In genomic region chr9:67077658-67078319, GRCm38 (mm10) we compare ENCODE assay signal across 10 mouse cellular contexts. TPM values are rescaled to one million over a fixed set of nuclear protein-coding genes. Genes with fewer than 3 reads are reported as not detected.
DNase-seq lines count a peak whose midpoint lies in the region; ATAC-seq lines count a peak whose summit lies in the region.
"Had no signal": no experiment of that assay in that cellular context is flagged by ENCODE, and none has a peak within 500 bp of the region (broad histone marks: within the 10 kb centered on the region; RNA-seq: fewer than 3 reads in every experiment).

No protein-coding gene starts in this region.

- H3K4me1 ChIP-seq in heart, embryonic 14.5 days (ENCODE audit: control insufficient read depth in 2 of 2, insufficient read depth in 2 of 2, low read length in 2 of 2) = peaks cover 11 to 23% of the 10 kb centered on the region in 2 experiments
- H3K4me1 ChIP-seq in embryonic facial prominence, embryonic 11.5 days (ENCODE audit: control insufficient read depth, insufficient read depth, low read length) = no peaks in the 10 kb centered on the region
- H3K4me1 ChIP-seq in kidney, embryonic 16.5 days (ENCODE audit: insufficient read depth, low read length) = peaks cover 22% of the 10 kb centered on the region

- H3K9ac ChIP-seq in heart, embryonic 14.5 days (ENCODE audit: low read length) = peak overlapping the region; percentile 49; the same call in 1 of the 2 replicates
- 0 out of 2 replicates have a peak overlapping the region, but pooled peaks have one; percentile 9 for H3K9ac ChIP-seq in embryonic facial prominence, embryonic 11.5 days (replicated peaks; ENCODE audit: low read length)
- H3K9ac ChIP-seq in kidney, embryonic 16.5 days (replicated peaks; ENCODE audit: low read length) = peak overlapping the region; percentile 40; the same call in 1 of the 2 replicates

- H3K27me3 ChIP-seq in heart, embryonic 14.5 days (ENCODE audit: control insufficient read depth, insufficient read depth, low read length) = no peaks in the 10 kb centered on the region
- H3K27me3 ChIP-seq in embryonic facial prominence, embryonic 11.5 days (ENCODE audit: control insufficient read depth, insufficient read depth, low read length) = no peaks in the 10 kb centered on the region
- H3K27me3 ChIP-seq in kidney, embryonic 16.5 days (ENCODE audit: insufficient read depth, low read length) = no peaks in the 10 kb centered on the region

- peak overlapping the region; percentile 39; the same call in 1 of the 2 replicates for H3K4me2 ChIP-seq in heart, embryonic 14.5 days (ENCODE audit: low read length)
- H3K4me2 ChIP-seq in embryonic facial prominence, embryonic 11.5 days (ENCODE audit: low read depth, low read length) = no peak overlapping the region
- peak overlapping the region; percentile 26; the same call in 1 of the 2 replicates for H3K4me2 ChIP-seq in kidney, embryonic 16.5 days (replicated peaks; ENCODE audit: low read depth, low read length)

- no peak overlapping the region for H3K4me3 ChIP-seq in heart, embryonic 14.5 days (ENCODE audit: control insufficient read depth in 1 of 2, insufficient read depth in 1 of 2, low read depth in 1 of 2, low read length in 2 of 2)
- no peak overlapping the region for H3K4me3 ChIP-seq in embryonic facial prominence, embryonic 11.5 days (ENCODE audit: low read depth, low read length)
- no peak overlapping the region for H3K4me3 ChIP-seq in kidney, embryonic 16.5 days (ENCODE audit: low read length)

- no peak for ATAC-seq in heart, embryonic 14.5 days (ENCODE audit: insufficient number of reproducible peaks, insufficient read depth, low FRiP score, low read depth)
- ATAC-seq in embryonic facial prominence, embryonic 11.5 days (replicated peaks; ENCODE audit: insufficient number of reproducible peaks, low FRiP score, low TSS enrichment, low read depth) = peak; percentile 52
- ATAC-seq in kidney, embryonic 16.5 days (ENCODE audit: low FRiP score, low TSS enrichment) = peak; percentile 98

- no peaks in the 10 kb centered on the region for H3K9me3 ChIP-seq in heart, embryonic 14.5 days (ENCODE audit: control insufficient read depth, low read length)
- no peaks in the 10 kb centered on the region for H3K9me3 ChIP-seq in embryonic facial prominence, embryonic 11.5 days (replicated peaks; ENCODE audit: control insufficient read depth, low read length)
- H3K9me3 ChIP-seq in kidney, embryonic 16.5 days (ENCODE audit: low read length) = no peaks in the 10 kb centered on the region

- DNase-seq in heart, adult 9 months (ENCODE audit: low spot score in 2 of 2) = no peak
- peak; percentile 73 for DNase-seq in embryonic facial prominence, embryonic 11.5 days (ENCODE audit: low spot score)
- DNase-seq in skeletal muscle tissue, adult 2 months (ENCODE audit: low read depth, low spot score) = peak; percentile 88
- DNase-seq in layer of hippocampus, adult 11-12 months (ENCODE audit: low spot score) = no peak
- no peak for DNase-seq in cerebellum, adult 8-10 months
- no peak for DNase-seq in urinary bladder, adult 2 months (ENCODE audit: low spot score)
- DNase-seq: cerebellum, adult 9-10 months; thymus, adult 2 months had no signal

- no peaks in the 10 kb centered on the region for H3K36me3 ChIP-seq in heart, embryonic 14.5 days (ENCODE audit: control insufficient read depth, insufficient read depth, low read length)
- H3K36me3 ChIP-seq in embryonic facial prominence, embryonic 11.5 days (replicated peaks; ENCODE audit: control insufficient read depth, insufficient read depth, low read depth, low read length) = no peaks in the 10 kb centered on the region
- no peaks in the 10 kb centered on the region for H3K36me3 ChIP-seq in kidney, embryonic 16.5 days (ENCODE audit: insufficient read depth, low read length)

- WGBS in heart, embryonic 14.5 days = 3% methylated on average over 8 of the region's 8 CpGs
- WGBS in embryonic facial prominence, embryonic 11.5 days = 30% methylated on average over 8 of the region's 8 CpGs
- WGBS in kidney, embryonic 16.5 days = 17% methylated on average over 8 of the region's 8 CpGs

- H3K27ac ChIP-seq in heart, embryonic 14.5 days (replicated peaks in 1 of 2; ENCODE audit: control insufficient read depth in 1 of 2, insufficient read depth in 1 of 2, low read depth in 2 of 2, low read length in 2 of 2) = peak overlapping the region; percentile 42 to 70
- no peak overlapping the region; the same call in 1 of the 2 replicates for H3K27ac ChIP-seq in embryonic facial prominence, embryonic 11.5 days (replicated peaks; ENCODE audit: low read depth, low read length)
- peak overlapping the region; percentile 94 for H3K27ac ChIP-seq in kidney, embryonic 16.5 days (ENCODE audit: low read length)

RNA-seq across cellular contexts. Expression of gene Tpm1, which starts 28.6 kb away (rescaled TPM):
- polyA plus RNA-seq in heart, embryonic 14.5 days (2014; fragmentation: Nextera tagmentation; extraction: Ambion mirVana) = 5,210 and 5,334 TPM in 2 replicates
- polyA plus RNA-seq in embryonic facial prominence, embryonic 11.5 days (2014; fragmentation: Nextera tagmentation; extraction: Ambion mirVana) = 563 and 596 TPM in 2 replicates
- polyA plus RNA-seq in kidney, embryonic 16.5 days (2015; fragmentation: Nextera tagmentation; extraction: Ambion mirVana) = 578 and 635 TPM in 2 replicates
- 5,954 and 6,025 TPM in 2 replicates for polyA plus RNA-seq in urinary bladder, adult 2 months (2012; rRNA removed)

Comparison
In these comparisons a context has a peak if more than half of its experiments do, and no peak if none do; other contexts are left out.
1. DNase-seq: peak in embryonic facial prominence, embryonic 11.5 days (single experiment) and skeletal muscle tissue, adult 2 months (single experiment); none in heart, adult 9 months (0 of 2), layer of hippocampus, adult 11-12 months (single experiment), cerebellum, adult 8-10 months (single experiment) and urinary bladder, adult 2 months (single experiment).
2. Peak in every context shown above with its lines, with median percentiles within 50 percentile points of each other: H3K9ac ChIP-seq.